Mouse (Mus musculus) bone marrow macrophage, adult 2 months (primary cell): ENCODE measurements around the gene Pgd.

Experiments
- CTCF ChIP-seq: IDR thresholded peaks from 2 replicates; pipeline ENCODE4 v1.5.1; 2012; ENCODE audit warnings: low read depth, mild to moderate bottlenecking, low read length, moderate library complexity
- POLR2A ChIP-seq: IDR thresholded peaks from 2 replicates; pipeline ENCODE4 v1.6.1; 2012; ENCODE audit warnings: mild to moderate bottlenecking, low read depth, low read length, borderline replicate concordance

- TF ChIP-seq CTCF (no peak), POLR2A (no peak)
Measured at GRCm38 (mm10) chr4:149213466-149213865, 46.9 kb upstream of the Pgd start.
